Mouse (Mus musculus): Measurements from ENCODE around the gene Rufy4. TPM values are rescaled to one million over a fixed set of nuclear protein-coding genes. Genes with fewer than 3 reads are reported as not detected.

The Rufy4 gene
- total and polyA plus RNA-seq, 3 experiments: not detected

GRCm38 (mm10) chr1:74090329-74090728 lies 35.0 kb upstream of the Rufy4 start:
- in situ Hi-C loops (cut with MboI; ENCODE audit: low pct_ligation_motif_present, low pct_unique_long_range_greater_than_20kb, low sequenced_read_pairs): no loop called here
- Histone ChIP-seq H3K4me3 (replicated peaks in 1 of 3; ENCODE audit: low read depth in 2 of 3, low read length in 2 of 3, poor library complexity in 1 of 3) (no peak overlapping the region), H3K27ac (ENCODE audit: insufficient read depth, low read depth) (no peak overlapping the region), H3K9ac (ENCODE audit: insufficient read depth, low read depth) (no peak overlapping the region), H3K36me3 (replicated peaks in 1 of 2; ENCODE audit: control insufficient read depth in 1 of 2, insufficient read depth in 1 of 2, low read length in 1 of 2) (no peaks in the 10 kb centered on the region), H3K79me2 (replicated peaks; ENCODE audit: control insufficient read depth, extremely low read depth, insufficient read depth, poor library complexity, severe bottlenecking) (no peaks in the 10 kb centered on the region), H3K4me2 (ENCODE audit: insufficient read depth, low read depth, poor library complexity, severe bottlenecking) (no peak overlapping the region), H3K27me3 (replicated peaks) (peaks cover 16% of the 10 kb centered on the region), H3K4me1 (ENCODE audit: control insufficient read depth in 1 of 2, insufficient read depth in 2 of 2) (peaks cover 8 to 68% of the 10 kb centered on the region in 2 experiments), H3K9me3 (replicated peaks; ENCODE audit: low read length) (no peaks in the 10 kb centered on the region)
- dilution Hi-C loops (cut with MboI; ENCODE audit: extremely low pct_ligation_motif_present, extremely low pct_unique_long_range_greater_than_20kb, low sequenced_read_pairs): no loop called here
- TF ChIP-seq BHLHE40 (IDR thresholded peaks at IDR 0.05; ENCODE audit: low read depth, low read length) (no peak), SIN3A (IDR thresholded peaks at IDR 0.05; ENCODE audit: low read length) (no peak), UBTF (IDR thresholded peaks at IDR 0.05; ENCODE audit: low read depth, low read length) (no peak), USF2 (conservative IDR thresholded peaks at IDR 0.05; ENCODE audit: low read depth, low read length) (no peak), ZC3H11A (IDR thresholded peaks at IDR 0.05; ENCODE audit: low read depth, low read length) (no peak), POLR2AphosphoS2 (IDR thresholded peaks at IDR 0.05; ENCODE audit: low read depth, low read length) (no peak), RCOR1 (conservative IDR thresholded peaks at IDR 0.05; ENCODE audit: low read depth, low read length) (no peak), IRF4 (IDR thresholded peaks at IDR 0.05; ENCODE audit: low read depth, low read length) (no peak)
- DNase-seq (ENCODE audit: extremely low read depth): no peak

GRCm38 (mm10) chr1:74091138-74091537 lies 34.2 kb upstream of the Rufy4 start:
- Histone ChIP-seq H3K4me1 (ENCODE audit: control insufficient read depth in 1 of 2, insufficient read depth in 2 of 2) (peaks cover 2 to 60% of the 10 kb centered on the region in 2 experiments; a peak in 3 of 4 replicates), H3K4me3 (replicated peaks in 1 of 3; ENCODE audit: low read depth in 2 of 3, low read length in 2 of 3, poor library complexity in 1 of 3) (no peak overlapping the region), H3K9ac (ENCODE audit: insufficient read depth, low read depth) (no peak overlapping the region), H3K79me2 (replicated peaks; ENCODE audit: control insufficient read depth, extremely low read depth, insufficient read depth, poor library complexity, severe bottlenecking) (no peaks in the 10 kb centered on the region), H3K36me3 (replicated peaks in 1 of 2; ENCODE audit: control insufficient read depth in 1 of 2, insufficient read depth in 1 of 2, low read length in 1 of 2) (no peaks in the 10 kb centered on the region), H3K4me2 (ENCODE audit: insufficient read depth, low read depth, poor library complexity, severe bottlenecking) (no peak overlapping the region), H3K27ac (ENCODE audit: insufficient read depth, low read depth) (no peak overlapping the region), H3K9me3 (replicated peaks; ENCODE audit: low read length) (no peaks in the 10 kb centered on the region), H3K27me3 (replicated peaks) (peaks cover 24% of the 10 kb centered on the region)
- DNase-seq (ENCODE audit: extremely low read depth): no peak
- TF ChIP-seq POLR2A (IDR thresholded peaks at IDR 0.05; ENCODE audit: low read depth, low read length) (no peak), MXI1 (IDR thresholded peaks at IDR 0.05; ENCODE audit: low read depth, low read length) (no peak), NRF1 (IDR thresholded peaks at IDR 0.05; ENCODE audit: low read depth, low read length) (no peak), MAFK (IDR thresholded peaks at IDR 0.05; ENCODE audit: insufficient replicate concordance, low read length) (no peak)
- dilution Hi-C loops (cut with MboI; ENCODE audit: extremely low pct_ligation_motif_present, extremely low pct_unique_long_range_greater_than_20kb, low sequenced_read_pairs) (no loop called here), in situ Hi-C loops (cut with MboI; ENCODE audit: low pct_ligation_motif_present, low pct_unique_long_range_greater_than_20kb, low sequenced_read_pairs) (no loop called here)

GRCm38 (mm10) chr1:74091611-74092224 lies 33.6 kb upstream of the Rufy4 start:
- no peak for DNase-seq (ENCODE audit: extremely low read depth)
- H3K4me3 ChIP-seq (replicated peaks in 1 of 3; ENCODE audit: low read depth in 2 of 3, low read length in 2 of 3, poor library complexity in 1 of 3): no peak overlapping the region
- H3K27ac ChIP-seq (ENCODE audit: insufficient read depth, low read depth): no peak overlapping the region
- in situ Hi-C loops (cut with MboI; ENCODE audit: low pct_ligation_motif_present, low pct_unique_long_range_greater_than_20kb, low sequenced_read_pairs): no loop called here
- H3K79me2 ChIP-seq (replicated peaks; ENCODE audit: control insufficient read depth, extremely low read depth, insufficient read depth, poor library complexity, severe bottlenecking): no peaks in the 10 kb centered on the region
- peaks cover 2 to 56% of the 10 kb centered on the region in 2 experiments; a peak in 2 of 4 replicates for H3K4me1 ChIP-seq (ENCODE audit: control insufficient read depth in 1 of 2, insufficient read depth in 2 of 2)
- dilution Hi-C loops (cut with MboI; ENCODE audit: extremely low pct_ligation_motif_present, extremely low pct_unique_long_range_greater_than_20kb, low sequenced_read_pairs): no loop called here
- no peak overlapping the region for H3K9ac ChIP-seq (ENCODE audit: insufficient read depth, low read depth)
- no peak overlapping the region for H3K4me2 ChIP-seq (ENCODE audit: insufficient read depth, low read depth, poor library complexity, severe bottlenecking)
- no peaks in the 10 kb centered on the region for H3K36me3 ChIP-seq (replicated peaks in 1 of 2; ENCODE audit: control insufficient read depth in 1 of 2, insufficient read depth in 1 of 2, low read length in 1 of 2)
- TF ChIP-seq EP300 (IDR thresholded peaks at IDR 0.05; ENCODE audit: low read length) (no peak), NELFE (IDR thresholded peaks at IDR 0.05; ENCODE audit: low read depth, low read length) (no peak), MEF2A (IDR thresholded peaks at IDR 0.05; ENCODE audit: borderline replicate concordance, low read depth, low read length) (no peak), RAD21 (IDR thresholded peaks at IDR 0.05; ENCODE audit: low read depth, low read length) (no peak), HCFC1 (IDR thresholded peaks at IDR 0.05; ENCODE audit: low read depth, low read length) (no peak), USF2 (conservative IDR thresholded peaks at IDR 0.05; ENCODE audit: low read depth, low read length) (no peak), IRF4 (IDR thresholded peaks at IDR 0.05; ENCODE audit: low read depth, low read length) (no peak), TBP (conservative IDR thresholded peaks at IDR 0.05; ENCODE audit: low read depth, low read length) (no peak), POLR2A (IDR thresholded peaks at IDR 0.05; ENCODE audit: low read depth, low read length) (no peak), ETS1 (conservative IDR thresholded peaks at IDR 0.05; ENCODE audit: low read depth, low read length) (no peak), POLR2AphosphoS2 (IDR thresholded peaks at IDR 0.05; ENCODE audit: low read depth, low read length) (no peak), UBTF (IDR thresholded peaks at IDR 0.05; ENCODE audit: low read depth, low read length) (no peak), SIN3A (IDR thresholded peaks at IDR 0.05; ENCODE audit: low read length) (no peak), CTCF (conservative IDR thresholded peaks at IDR 0.05 in 1 of 2, IDR thresholded peaks at IDR 0.05 in 1 of 2; ENCODE audit: low read depth in 2 of 2, low read length in 2 of 2) (no peak)
- peaks cover 29% of the 10 kb centered on the region for H3K27me3 ChIP-seq (replicated peaks)
- no peaks in the 10 kb centered on the region for H3K9me3 ChIP-seq (replicated peaks; ENCODE audit: low read length)

All from CH12.LX (cell line).